Mouse (Mus musculus): ENCODE measurements at regions not wholly inside any gene's neighbourhood (a gene's known extent, or its start where the extent isn't known, plus 50 kb on each side); places are given as distances from the start of the nearest gene placed in this dataset.

GRCm38 (mm10) chr5:46330880-46331279 lies 473.5 kb upstream of the Lcorl start:
- TF ChIP-seq CTCF (IDR thresholded peaks at IDR 0.05; ENCODE audit: extremely low read depth, insufficient read depth, insufficient read length, insufficient replicate concordance) (no peak), POLR2A (IDR thresholded peaks at IDR 0.05; ENCODE audit: low read depth, low read length) (no peak)

Data from spleen, adult 2 months (tissue).